Mouse (Mus musculus): ENCODE data around the gene B4gat1. TPM values are rescaled to one million over a fixed set of nuclear protein-coding genes. Genes with fewer than 3 reads are reported as not detected.
A peak's percentile ranks its signal among the peaks of the same experiment; 100 is the strongest.
"Not testable (repeated sequence)": the region's sequence is repeated elsewhere in the genome, so short reads cannot be mapped to it uniquely, and the experiment has no call there.

The B4gat1 gene
- 10 to 100 TPM; 10.3 to 12.5 (median 10.4) TPM for polyA plus RNA-seq (2017; shearing (Covaris generic))

DNA sequence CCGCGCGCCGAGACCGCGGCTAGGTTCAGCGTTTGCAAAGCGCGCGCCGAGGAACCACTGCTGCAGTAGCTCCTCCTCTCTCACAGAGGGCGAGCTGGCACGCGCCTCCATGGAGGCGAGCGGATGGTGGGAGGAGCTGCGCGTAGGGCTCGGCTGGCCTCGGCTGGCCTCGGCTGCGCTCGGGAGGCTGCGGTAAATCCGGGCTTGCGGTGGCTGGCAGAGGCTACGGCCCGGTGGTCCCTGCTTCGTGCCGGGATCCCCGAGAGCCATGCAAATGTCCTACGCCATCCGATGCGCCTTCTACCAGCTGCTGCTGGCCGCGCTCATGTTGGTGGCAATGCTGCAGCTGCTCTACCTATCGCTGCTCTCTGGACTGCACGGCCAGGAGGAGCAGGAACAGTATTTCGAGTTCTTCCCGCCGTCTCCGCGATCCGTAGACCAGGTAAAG lies at the start of gene B4gat1, which contains the start of gene AC124502.3:
B4gat1 (plus strand) TSS at position 118 of the 448 bp plus-strand sequence.
AC124502.3 (plus strand) TSS at position 183 of the 448 bp plus-strand sequence.
- peak; percentile 89 for ATAC-seq

GRCm38 (mm10) chr19:4989013-4989412 lies 49.6 kb upstream of the B4gat1 start:
- no peak for ATAC-seq

DNA sequence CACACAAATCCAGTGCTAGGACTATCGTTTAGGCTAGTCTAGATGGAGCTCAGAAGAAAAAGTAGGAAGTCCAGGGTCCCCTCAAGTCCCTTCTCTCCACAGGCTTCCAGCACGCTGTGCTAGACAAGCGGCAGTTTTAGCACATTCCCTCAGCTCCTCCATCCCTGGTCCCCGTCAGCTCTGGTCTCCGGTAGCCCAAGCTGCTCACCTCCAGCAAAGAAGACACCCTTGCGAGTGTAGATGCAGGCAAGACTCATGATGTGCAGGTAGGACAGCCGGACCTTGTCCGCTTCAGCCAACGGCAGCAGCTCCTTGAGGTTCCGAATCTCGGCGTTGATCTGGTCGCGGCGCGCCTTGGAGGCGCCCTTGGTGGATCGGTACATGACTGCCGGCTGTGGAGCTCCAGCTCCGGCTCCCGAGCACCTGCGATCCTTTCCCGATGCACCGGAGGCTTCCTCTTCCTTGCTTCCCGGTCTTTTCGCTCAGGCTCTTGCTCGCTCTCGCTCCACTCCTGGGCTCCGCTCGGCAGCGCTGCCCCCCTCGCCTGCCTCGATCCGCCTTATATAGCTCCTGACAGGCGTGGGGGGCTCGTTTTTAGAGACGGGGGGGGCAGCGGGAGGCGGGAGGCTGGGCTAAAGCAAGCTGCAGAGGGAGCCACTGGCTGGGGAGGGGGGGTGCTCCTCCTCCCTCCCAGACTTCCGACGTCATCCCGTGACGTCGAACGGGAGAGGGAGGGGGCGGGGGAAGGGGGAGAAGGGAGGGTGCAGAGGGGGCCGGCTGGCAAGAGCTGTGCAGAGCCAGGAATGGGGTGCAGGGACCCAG lies 49.0 kb upstream of the B4gat1 start:
- no peak for ATAC-seq

- no peak for ATAC-seq
Observed at GRCm38 (mm10) chr19:4990256-4990625, 48.4 kb upstream of the B4gat1 start, which contains the start of gene Npas4. Npas4 (minus strand) TSS chr19:4990316.

- no peak for ATAC-seq
Observed at GRCm38 (mm10) chr19:4990716-4991115, 47.9 kb upstream of the B4gat1 start.

GRCm38 (mm10) chr19:4992371-4992770 lies 46.3 kb upstream of the B4gat1 start:
- no peak for ATAC-seq

DNA sequence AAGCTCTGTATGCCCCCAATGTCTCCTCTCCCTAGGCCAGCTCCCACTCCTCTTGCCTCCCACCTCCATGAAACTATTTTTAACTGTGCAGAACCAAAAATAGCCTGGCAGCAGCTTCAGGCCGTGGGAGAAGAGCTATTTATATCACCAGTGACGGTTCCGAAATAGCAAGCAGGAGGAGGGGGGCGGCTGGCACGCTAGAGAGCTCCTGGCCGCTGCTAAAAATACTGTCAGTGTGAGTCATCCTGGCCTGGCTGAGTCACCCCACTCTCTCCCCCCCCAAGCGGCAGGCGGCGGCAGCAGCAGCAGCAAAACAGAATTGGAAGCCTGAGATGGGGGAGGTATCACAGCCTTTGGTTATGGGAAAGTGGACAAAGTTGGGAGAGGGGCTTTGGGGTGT lies 45.7 kb upstream of the B4gat1 start:
- peak; percentile 88 for ATAC-seq

DNA sequence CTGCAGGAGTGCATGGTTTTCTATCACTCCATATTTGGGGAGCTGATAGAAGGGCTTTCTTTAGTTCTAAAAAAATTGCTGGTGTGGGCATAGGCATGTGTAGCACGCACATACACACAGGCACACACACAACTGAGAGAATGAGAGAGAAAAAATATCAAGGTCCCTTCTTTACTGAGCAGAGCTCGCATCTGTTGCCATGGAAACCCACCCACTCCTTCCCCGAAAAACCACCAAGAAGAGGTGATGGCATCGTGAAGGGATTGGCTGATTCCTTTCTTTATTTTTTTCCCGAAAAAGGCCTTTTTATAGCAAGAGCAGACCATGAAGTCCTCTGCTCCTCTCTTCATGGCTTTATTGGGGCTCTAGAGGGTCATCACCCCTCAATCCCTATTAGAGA lies 44.6 kb upstream of the B4gat1 start:
- no peak for ATAC-seq

DNA sequence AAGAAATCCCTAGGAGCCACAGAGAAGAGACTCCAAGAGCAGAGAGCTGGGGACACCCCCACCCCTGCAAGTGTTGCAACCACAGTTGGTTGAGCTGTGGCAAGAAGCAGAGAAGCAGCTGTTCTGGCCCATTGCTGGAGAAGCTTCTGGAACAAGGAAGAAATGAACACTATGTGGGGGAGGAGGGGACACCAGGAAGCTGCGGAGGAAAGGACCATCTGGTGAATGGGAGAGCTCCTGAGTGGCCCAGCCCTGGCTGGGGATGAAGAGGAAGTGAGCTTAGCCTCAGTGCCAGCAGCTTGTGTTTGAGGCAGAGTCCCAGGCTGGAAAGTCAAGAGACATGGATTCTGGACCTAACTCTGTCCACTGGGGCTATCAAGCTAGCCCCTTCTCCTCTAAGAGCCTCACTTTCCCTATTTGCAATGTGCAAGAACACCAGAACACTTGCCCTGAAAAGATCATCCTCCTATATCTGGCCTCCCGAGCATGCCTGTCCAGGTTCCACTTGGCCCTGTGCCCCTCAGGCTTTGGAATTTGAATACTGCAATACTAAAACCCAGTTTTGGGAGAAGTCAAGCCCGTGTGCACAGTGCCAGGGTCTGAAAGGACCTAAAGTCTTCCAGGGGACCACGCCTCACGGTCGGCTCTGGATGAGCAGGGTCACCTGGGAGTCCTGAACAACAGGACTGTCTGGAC lies 39.0 kb upstream of the B4gat1 start:
- ATAC-seq: no peak

DNA sequence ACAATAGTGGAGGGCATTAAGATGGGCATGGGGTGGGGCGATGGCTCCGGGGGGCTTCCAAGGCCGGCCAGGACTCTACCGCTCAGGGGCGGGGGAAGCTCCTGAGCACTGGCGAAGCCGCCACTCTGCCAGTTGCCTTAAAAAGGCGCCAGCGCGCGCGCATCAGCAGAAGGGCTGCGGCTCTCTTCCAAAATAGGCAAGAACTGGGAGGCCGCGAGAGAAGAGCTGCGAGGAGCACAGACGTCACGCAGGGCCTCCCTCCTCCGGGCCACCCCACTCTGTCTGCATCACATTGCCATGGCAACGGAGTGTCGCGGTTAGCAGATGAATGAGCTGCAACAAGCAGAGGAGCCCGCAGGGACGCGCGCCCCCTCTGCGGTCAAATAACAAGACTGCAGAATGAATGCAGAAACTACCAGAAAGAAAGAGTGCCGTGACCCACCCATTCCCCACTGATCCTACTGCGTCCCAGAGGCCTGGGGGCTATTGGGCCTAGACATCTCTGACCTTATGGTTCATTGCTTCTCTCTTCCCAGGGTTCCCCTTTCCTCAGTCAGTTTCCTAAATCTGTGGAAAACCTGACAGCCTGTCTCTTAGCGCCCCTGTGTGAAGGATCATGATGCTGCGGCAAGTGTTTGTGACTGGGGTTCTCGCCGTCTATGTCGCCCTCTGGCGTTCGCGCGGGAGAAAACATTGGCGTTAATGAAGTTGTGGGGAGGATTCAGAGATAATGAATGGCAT lies 36.8 kb upstream of the B4gat1 start:
- ATAC-seq: peak; percentile 99

- ATAC-seq: not testable (repeated sequence)
Observed at GRCm38 (mm10) chr19:5003644-5004043, 35.0 kb upstream of the B4gat1 start.

DNA sequence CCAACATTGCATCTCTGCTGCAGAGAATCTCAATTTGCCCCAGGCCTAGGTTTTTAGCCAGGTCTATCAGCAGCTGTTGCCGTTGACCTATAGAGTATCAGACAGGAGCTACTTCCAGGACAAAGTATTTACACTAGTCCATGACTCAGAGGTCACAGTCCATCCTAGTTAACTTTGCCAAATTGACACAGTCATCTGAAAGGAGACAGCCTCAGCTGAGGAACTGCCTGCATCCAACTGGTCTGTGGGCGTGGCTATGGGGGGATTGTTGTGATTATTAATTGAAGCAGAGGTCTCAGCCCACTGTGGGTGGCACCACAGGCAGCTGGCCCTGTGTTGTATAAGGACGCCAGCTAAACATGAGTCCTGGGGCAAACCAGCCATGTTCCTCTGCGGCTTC lies 33.7 kb upstream of the B4gat1 start:
- no peak for ATAC-seq

GRCm38 (mm10) chr19:5013138-5013537 lies 25.5 kb upstream of the B4gat1 start:
- no peak for ATAC-seq

GRCm38 (mm10) chr19:5014961-5015398 lies 23.6 kb upstream of the B4gat1 start:
- peak; percentile 58 for ATAC-seq

GRCm38 (mm10) chr19:5016221-5016742 lies 22.3 kb upstream of the B4gat1 start:
- no peak for ATAC-seq

DNA sequence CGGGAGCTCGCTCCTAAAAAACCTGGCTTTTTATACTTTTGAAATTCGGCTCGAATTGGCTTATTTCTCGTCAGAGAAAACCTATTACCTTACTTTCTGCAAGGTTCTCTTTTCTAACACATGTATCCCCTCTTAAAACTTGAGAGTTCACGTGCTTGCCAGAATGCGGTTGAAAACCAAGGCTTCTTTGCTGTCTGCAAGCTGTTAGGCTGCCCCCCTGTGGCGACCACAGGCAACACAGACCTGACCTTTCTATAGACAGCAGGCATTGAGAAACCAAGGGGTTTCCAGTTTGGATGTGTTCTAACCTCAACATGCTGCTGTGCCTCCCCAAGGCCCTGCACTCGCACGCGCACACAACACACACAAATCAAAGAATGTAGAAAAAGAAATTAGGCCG lies 21.8 kb upstream of the B4gat1 start:
- peak; percentile 64 for ATAC-seq

DNA sequence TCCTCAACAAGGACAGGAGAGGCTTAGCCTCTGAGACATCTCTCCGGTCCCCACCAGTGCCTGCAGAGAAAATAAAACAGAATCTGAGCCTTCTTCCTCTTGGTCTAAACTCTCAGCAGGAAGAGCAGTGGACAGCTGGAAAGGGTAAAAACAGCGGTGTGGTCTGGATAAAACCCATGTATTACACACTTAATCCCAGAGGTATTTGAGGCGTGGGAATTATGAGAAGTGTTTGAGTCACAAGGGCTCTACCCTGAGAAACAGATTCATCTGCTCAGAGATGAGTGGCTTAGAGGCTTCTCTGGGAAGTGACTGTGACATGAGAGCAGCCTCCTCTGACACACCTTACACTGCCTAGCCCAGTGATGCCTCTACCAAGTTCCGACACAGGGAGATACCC lies 21.0 kb upstream of the B4gat1 start:
- ATAC-seq: no peak

DNA sequence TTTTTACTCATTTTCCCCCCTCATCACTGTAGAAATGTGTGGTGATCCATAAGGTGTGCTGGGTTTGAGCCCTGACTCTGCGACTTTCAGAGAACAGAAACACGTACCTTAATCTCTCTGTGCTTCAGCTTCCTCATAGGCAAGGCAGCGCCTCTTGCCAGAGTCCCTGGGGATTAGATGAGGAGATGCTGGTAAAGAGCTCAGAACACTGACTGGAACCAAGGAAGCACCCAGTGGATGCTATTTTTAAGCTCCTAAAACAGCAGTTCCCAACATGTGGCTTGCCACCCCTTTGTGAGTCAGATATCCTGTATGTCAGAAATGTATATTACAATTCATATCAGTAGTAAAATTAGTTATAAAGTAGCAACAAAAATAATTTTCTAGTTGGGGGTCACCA lies 20.4 kb upstream of the B4gat1 start:
- no peak for ATAC-seq

DNA sequence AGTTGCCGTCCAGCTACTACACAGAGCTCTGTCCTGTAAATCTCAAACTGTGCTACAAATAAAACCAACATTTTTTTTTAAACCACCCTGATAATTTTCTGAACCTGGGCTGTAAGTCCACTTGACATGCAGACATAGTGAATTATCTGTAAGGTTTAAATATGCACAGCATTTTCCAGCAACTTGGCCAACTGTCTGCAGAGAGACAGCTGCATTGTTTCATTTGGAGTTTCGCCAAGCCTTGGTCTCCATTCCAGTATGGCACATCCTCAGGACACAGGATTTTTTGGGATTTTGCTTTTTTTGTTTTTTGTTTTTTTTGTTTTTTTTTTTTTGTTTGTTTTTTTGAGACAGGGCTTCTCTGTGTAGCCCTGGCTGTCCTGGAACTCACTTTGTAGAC lies 17.2 kb upstream of the B4gat1 start:
- no peak for ATAC-seq

DNA sequence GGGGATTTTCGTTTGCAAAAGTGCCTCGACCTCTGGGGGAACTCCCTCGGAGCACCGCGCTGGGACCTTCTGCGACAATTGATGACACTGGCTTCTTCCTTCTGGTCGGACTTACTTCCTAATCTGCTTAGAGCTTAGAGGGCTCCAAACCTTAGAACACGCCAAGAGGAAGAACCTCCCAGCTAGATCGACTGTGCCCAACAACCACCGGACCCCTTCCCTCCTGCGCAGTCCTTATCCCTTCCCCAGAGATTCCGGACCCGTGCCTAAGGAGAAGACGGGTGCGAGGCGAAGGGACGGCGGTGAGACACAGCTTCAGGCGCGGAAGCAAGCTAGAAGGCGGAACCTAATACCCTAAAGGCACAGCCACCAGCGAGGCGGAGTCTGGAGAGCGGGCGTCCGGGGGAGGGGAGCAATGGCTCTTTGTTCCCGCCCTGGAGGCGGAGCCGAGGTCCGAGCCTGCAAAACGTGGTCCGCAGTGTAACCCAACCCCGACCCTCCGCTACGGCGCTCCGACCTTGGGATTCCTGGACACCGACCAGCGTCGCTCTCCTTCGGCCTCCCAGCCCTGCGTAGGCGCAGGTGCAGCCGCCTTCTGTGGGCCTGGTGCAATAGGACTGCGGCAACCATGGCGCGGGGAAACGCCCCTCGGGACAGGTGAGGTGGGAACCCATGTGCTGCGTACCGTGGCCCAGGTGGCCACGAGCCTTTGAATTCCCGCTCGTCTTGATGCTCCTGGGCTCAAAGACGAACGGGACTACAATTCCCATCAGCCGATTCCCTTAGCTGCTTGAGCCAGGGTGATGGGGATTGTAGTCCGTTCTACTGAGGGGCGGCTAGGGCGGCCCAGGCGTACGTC lies 14.8 kb upstream of the B4gat1 start, which contains the start of gene Slc29a2:
Slc29a2 (plus strand) TSS at position 240 of the 859 bp plus-strand sequence.
- ATAC-seq: peak; percentile 91

DNA sequence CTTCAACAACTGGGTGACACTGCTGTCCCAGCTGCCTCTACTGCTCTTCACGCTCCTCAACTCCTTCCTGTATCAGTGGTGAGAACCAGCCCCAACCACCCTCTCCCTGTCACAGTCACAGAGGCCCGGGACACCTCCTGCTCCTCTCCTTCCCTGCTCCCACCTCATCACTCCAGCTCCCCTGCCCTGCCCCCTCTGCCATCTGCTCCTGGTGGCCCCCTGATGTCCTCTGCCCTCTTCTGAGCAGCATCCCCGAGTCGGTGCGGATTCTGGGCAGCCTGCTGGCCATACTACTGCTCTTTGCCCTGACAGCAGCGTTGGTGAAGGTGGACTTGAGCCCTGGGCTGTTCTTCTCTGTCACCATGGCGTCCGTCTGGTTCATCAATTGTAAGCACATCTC lies 12.5 kb upstream of the B4gat1 start:
- no peak for ATAC-seq

- no peak for ATAC-seq
Observed at GRCm38 (mm10) chr19:5032686-5033085, 5.9 kb upstream of the B4gat1 start.
